Mouse (Mus musculus) heart, embryonic 14.5 days (tissue): ENCODE results near the gene Mab21l3. TPM values are rescaled to one million over a fixed set of nuclear protein-coding genes. Genes with fewer than 3 reads are reported as not detected.

Experiments
- ATAC-seq: fragments of 200-750 bp; cut with Nextera tagmentation; 2 replicates; pipeline ENCODE4 v1.8.0; 2017; ENCODE audit warnings: low read depth, moderate TSS enrichment; ENCODE audit not compliant: insufficient number of reproducible peaks, insufficient read depth, low FRiP score
- H3K27ac ChIP-seq, 2 experiments: fragments of 200-500 bp in 1 of 2; fragments of 300-500 bp in 1 of 2; sonication (generic) in 1 of 2; replicated peaks in 1 of 2; 2 replicates each; pipeline ENCODE4 v1.5.1; 2012 to 2014; ENCODE audit warnings: low read depth in 2 of 2, low read length in 2 of 2, control low read depth in 1 of 2, mild to moderate bottlenecking in 1 of 2, mixed read lengths in 1 of 2; ENCODE audit not compliant: control insufficient read depth in 1 of 2, insufficient read depth in 1 of 2
- H3K27me3 ChIP-seq: fragments of 300-500 bp; sonication (generic); 2 replicates; pipeline ENCODE4 v1.6.1; 2014; ENCODE audit warnings: mild to moderate bottlenecking, low read length, control low read depth; ENCODE audit not compliant: control insufficient read depth, insufficient read depth
- H3K36me3 ChIP-seq: fragments of 300-500 bp; sonication (generic); 2 replicates; pipeline ENCODE4 v1.6.1; 2014; ENCODE audit warnings: mild to moderate bottlenecking, control low read depth, low read length, mixed read lengths; ENCODE audit not compliant: control insufficient read depth, insufficient read depth
- H3K4me1 ChIP-seq, 2 experiments: fragments of 200-500 bp in 1 of 2; fragments of 300-500 bp in 1 of 2; sonication (generic) in 1 of 2; 2 replicates each; pipeline ENCODE4 v1.6.1; 2012 to 2014; ENCODE audit warnings: low read length in 2 of 2, control low read depth in 1 of 2, mixed read lengths in 1 of 2; ENCODE audit not compliant: control insufficient read depth in 2 of 2, insufficient read depth in 2 of 2
- H3K4me2 ChIP-seq: fragments of 300-500 bp; sonication (generic); 2 replicates; pipeline ENCODE4 v1.6.1; 2014; ENCODE audit warnings: mild to moderate bottlenecking, low read length
- H3K4me3 ChIP-seq, 2 experiments: fragments of 200-500 bp in 1 of 2; fragments of 300-500 bp in 1 of 2; sonication (generic) in 1 of 2; 2 replicates each; pipeline ENCODE4 v1.5.1; 2012 to 2014; ENCODE audit warnings: low read length in 2 of 2, mild to moderate bottlenecking in 2 of 2, control low read depth in 1 of 2, low read depth in 1 of 2, moderate library complexity in 1 of 2; ENCODE audit not compliant: control insufficient read depth in 1 of 2, insufficient read depth in 1 of 2
- H3K9ac ChIP-seq: fragments of 300-500 bp; sonication (generic); 2 replicates; pipeline ENCODE4 v1.6.1; 2014; ENCODE audit warnings: mild to moderate bottlenecking, low read length
- H3K9me3 ChIP-seq: fragments of 300-500 bp; sonication (generic); 2 replicates; pipeline ENCODE4 v1.6.1; 2016; ENCODE audit warnings: low read length, control low read depth; ENCODE audit not compliant: control insufficient read depth
- WGBS: fragments of 180-500 bp; shearing (Covaris S2); extraction: QIAGEN DNeasy Blood & Tissue Kit; methylation state at CpG from one replicate; pipeline ENCODE4 v1.1.7; 2014; 5-methylcytosine and 5-hydroxymethylcytosine counted together
- polyA plus RNA-seq: library from polyadenylated mRNA; unstranded; fragments of >200 nt; fragmentation: Nextera tagmentation; extraction: Ambion mirVana; gene quantifications from 2 replicates; pipeline ENCODE4 v1.2.1, GENCODE M21; 2014

The Mab21l3 gene
- polyA plus RNA-seq, 1 experiment from 2014 or later = 0.09 TPM

- peaks cover 2 to 11% of the 10 kb centered on the region in 2 experiments; a peak in 2 of 4 replicates for H3K4me1 ChIP-seq
- H3K27ac ChIP-seq = no peak overlapping the region
- no peaks in the 10 kb centered on the region for H3K9me3 ChIP-seq
- H3K4me3 ChIP-seq = no peak overlapping the region
- no peak overlapping the region for H3K9ac ChIP-seq
- ATAC-seq = no peak
- 88% methylated on average over 9 of the region's 9 CpGs for WGBS
- no peaks in the 10 kb centered on the region for H3K36me3 ChIP-seq
- no peaks in the 10 kb centered on the region for H3K27me3 ChIP-seq
- H3K4me2 ChIP-seq = no peak overlapping the region
Observed at GRCm38 (mm10) chr3:101839327-101839726, 9.4 kb downstream of the Mab21l3 start.

- no peak for ATAC-seq
- H3K9ac ChIP-seq = no peak overlapping the region
- H3K27ac ChIP-seq = no peak overlapping the region
- peaks cover 2 to 13% of the 10 kb centered on the region in 2 experiments; a peak in 2 of 4 replicates for H3K4me1 ChIP-seq
- H3K9me3 ChIP-seq = no peaks in the 10 kb centered on the region
- no peak overlapping the region for H3K4me2 ChIP-seq
- WGBS = 82% methylated on average over 3 of the region's 3 CpGs
- H3K36me3 ChIP-seq = no peaks in the 10 kb centered on the region
- H3K27me3 ChIP-seq = no peaks in the 10 kb centered on the region
- no peak overlapping the region for H3K4me3 ChIP-seq
Observed at GRCm38 (mm10) chr3:101836971-101837370, 11.8 kb downstream of the Mab21l3 start.

- peak overlapping the region in 1 of 2 experiments; percentile 35; a peak in 2 of 4 replicates for H3K27ac ChIP-seq
- WGBS = 73% methylated on average over 5 of the region's 5 CpGs
Observed at GRCm38 (mm10) chr3:101836532-101836931, 12.2 kb downstream of the Mab21l3 start.

GRCm38 (mm10) chr3:101836045-101836444 lies 12.7 kb downstream of the Mab21l3 start:
- 2% methylated on average over 8 of the region's 8 CpGs for WGBS
- peak; percentile 74 for ATAC-seq
- H3K9me3 ChIP-seq = no peaks in the 10 kb centered on the region
- peak overlapping the region; percentile 64 for H3K9ac ChIP-seq
- H3K27ac ChIP-seq = peak overlapping the region in 1 of 2 experiments; percentile 35; a peak in 2 of 4 replicates
- H3K4me2 ChIP-seq = peak overlapping the region; percentile 69
- peaks cover 7 to 21% of the 10 kb centered on the region in 2 experiments for H3K4me1 ChIP-seq
- H3K36me3 ChIP-seq = no peaks in the 10 kb centered on the region
- H3K27me3 ChIP-seq = no peaks in the 10 kb centered on the region
- H3K4me3 ChIP-seq = peak overlapping the region; percentile 26 to 30

More at GRCm38 (mm10) chr3:101836532-101836931, 12.2 kb downstream of the Mab21l3 start:
- Histone ChIP-seq H3K9me3 (no peaks in the 10 kb centered on the region), H3K9ac (peak overlapping the region; percentile 64), H3K4me3 (peak overlapping the region; percentile 26 to 30), H3K4me1 (peaks cover 6 to 18% of the 10 kb centered on the region in 2 experiments), H3K27me3 (no peaks in the 10 kb centered on the region), H3K36me3 (no peaks in the 10 kb centered on the region), H3K4me2 (peak overlapping the region; percentile 69)
- ATAC-seq = no peak; the same call in 1 of the 2 replicates

GRCm38 (mm10) chr3:101831189-101831858 lies 17.4 kb downstream of the Mab21l3 start:
- no peak overlapping the region for H3K4me2 ChIP-seq
- H3K36me3 ChIP-seq = no peaks in the 10 kb centered on the region
- H3K27ac ChIP-seq = no peak overlapping the region
- no peak overlapping the region for H3K9ac ChIP-seq
- no peaks in the 10 kb centered on the region for H3K27me3 ChIP-seq
- WGBS = 35% methylated on average over 10 of the region's 10 CpGs
- peaks cover 7 to 18% of the 10 kb centered on the region in 2 experiments for H3K4me1 ChIP-seq
- H3K9me3 ChIP-seq = no peaks in the 10 kb centered on the region
- H3K4me3 ChIP-seq = no peak overlapping the region
- ATAC-seq = no peak

GRCm38 (mm10) chr3:101829881-101830616 lies 18.7 kb downstream of the Mab21l3 start:
- no peak for ATAC-seq
- Histone ChIP-seq H3K4me1 (peaks cover 5 to 11% of the 10 kb centered on the region in 2 experiments), H3K36me3 (no peaks in the 10 kb centered on the region), H3K4me2 (no peak overlapping the region), H3K27ac (no peak overlapping the region), H3K27me3 (no peaks in the 10 kb centered on the region), H3K4me3 (no peak overlapping the region), H3K9ac (no peak overlapping the region), H3K9me3 (no peaks in the 10 kb centered on the region)
- 78% methylated on average over 10 of the region's 10 CpGs for WGBS

GRCm38 (mm10) chr3:101828595-101828994 lies 20.2 kb downstream of the Mab21l3 start:
- peaks cover 5 to 11% of the 10 kb centered on the region in 2 experiments for H3K4me1 ChIP-seq
- no peaks in the 10 kb centered on the region for H3K9me3 ChIP-seq
- no peak for ATAC-seq
- H3K27me3 ChIP-seq = no peaks in the 10 kb centered on the region
- WGBS = 30% methylated on average over 3 of the region's 3 CpGs
- no peaks in the 10 kb centered on the region for H3K36me3 ChIP-seq
- H3K27ac ChIP-seq = no peak overlapping the region
- no peak overlapping the region for H3K4me2 ChIP-seq
- no peak overlapping the region for H3K4me3 ChIP-seq
- no peak overlapping the region for H3K9ac ChIP-seq
